Comparison of ENCODE assay signal across 9 mouse cellular contexts in genomic region chr9:45370117-45370561, GRCm38 (mm10). TPM values are rescaled to one million over a fixed set of nuclear protein-coding genes. Genes with fewer than 3 reads are reported as not detected.
A peak's percentile ranks its signal among the peaks of the same experiment; 100 is the strongest.
DNase-seq lines count a peak whose midpoint lies in the region; ATAC-seq lines count a peak whose summit lies in the region.
"Had no signal": no experiment of that assay in that cellular context is flagged by ENCODE, and none has a peak within 500 bp of the region (broad histone marks: within the 10 kb centered on the region; RNA-seq: fewer than 3 reads in every experiment).

TSS of gene Fxyd6 (plus strand) at chr9:45370185.

- DNase-seq in layer of hippocampus, adult 18-20 months (ENCODE audit: low spot score in 2 of 2): peak in 1 of 2 experiments; percentile 35
- no peak for DNase-seq in layer of hippocampus, adult 11-12 months (ENCODE audit: low spot score)
- peak; percentile 86 for DNase-seq in embryo, embryonic 11 days
- DNase-seq in gonadal fat pad, adult 2 months (ENCODE audit: low read depth): no peak
- DNase-seq in neural tube, embryonic 10.5 days (ENCODE audit: extremely low spot score, low spot score): peak; percentile 83
- peak; percentile 18 to 57 for DNase-seq in thymus, postnatal 10 days (ENCODE audit: low spot score in 2 of 2)

- H3K27ac ChIP-seq in intestine, embryonic 15.5 days: 0 out of 2 replicates have a peak within 1 kb of the TSS, but pooled peaks have one; percentile 36
- H3K27ac ChIP-seq in limb, embryonic 15.5 days: peak within 1 kb of the TSS; percentile 44
- H3K27ac ChIP-seq: macrophage had no signal

- H3K36me3 ChIP-seq in intestine, embryonic 15.5 days: no peaks in the 10 kb centered on the region
- no peaks in the 10 kb centered on the region for H3K36me3 ChIP-seq in limb, embryonic 15.5 days

- WGBS in intestine, embryonic 15.5 days: 0% methylated on average over 28 of the region's 28 CpGs
- WGBS in limb, embryonic 15.5 days: under 1% methylated on average over 28 of the region's 28 CpGs

- peak within 1 kb of the TSS; percentile 50 for H3K9ac ChIP-seq in intestine, embryonic 15.5 days
- H3K9ac ChIP-seq in limb, embryonic 15.5 days: peak within 1 kb of the TSS; percentile 51

- peak; percentile 81 for ATAC-seq in intestine, embryonic 15.5 days
- 0 out of 2 replicates have a peak, but pooled peaks have one; percentile 56 for ATAC-seq in limb, embryonic 15.5 days (ENCODE audit: insufficient number of reproducible peaks, low FRiP score, low TSS enrichment, low read depth)

- peak within 1 kb of the TSS; percentile 55 for H3K4me3 ChIP-seq in intestine, embryonic 15.5 days (replicated peaks)
- H3K4me3 ChIP-seq in limb, embryonic 15.5 days: peak within 1 kb of the TSS; percentile 62

- H3K27me3 ChIP-seq in intestine, embryonic 15.5 days (replicated peaks): peaks cover 5% of the 10 kb centered on the region; the same call in 1 of the 2 replicates
- peaks cover 3% of the 10 kb centered on the region; the same call in 1 of the 2 replicates for H3K27me3 ChIP-seq in limb, embryonic 15.5 days

- no peaks in the 10 kb centered on the region for H3K9me3 ChIP-seq in intestine, embryonic 15.5 days
- no peaks in the 10 kb centered on the region for H3K9me3 ChIP-seq in limb, embryonic 15.5 days

- peaks cover 8% of the 10 kb centered on the region for H3K4me1 ChIP-seq in intestine, embryonic 15.5 days (replicated peaks)
- H3K4me1 ChIP-seq in limb, embryonic 15.5 days: peaks cover 22% of the 10 kb centered on the region

- peak within 1 kb of the TSS; percentile 92 for H3K4me2 ChIP-seq in intestine, embryonic 15.5 days (replicated peaks)
- H3K4me2 ChIP-seq in limb, embryonic 15.5 days: peak within 1 kb of the TSS; percentile 85

RNA-seq across cellular contexts. Expression of gene Fxyd6, which starts in this region (rescaled TPM):
- 100 to 1,000 TPM in 1 of 2 experiments, 10 to 100 TPM in 1; 81.1 to 111 TPM for total RNA-seq in layer of hippocampus, adult 18-20 months (2021)
- 37.2 and 46.0 TPM in 2 replicates for polyA plus RNA-seq in gonadal fat pad, adult 2 months (2012; rRNA removed)
- polyA plus RNA-seq in intestine, embryonic 15.5 days (2015; fragmentation: Nextera tagmentation; extraction: Ambion mirVana): 76.5 and 77.2 TPM in 2 replicates
- polyA plus RNA-seq in limb, embryonic 15.5 days (2015; fragmentation: Nextera tagmentation; extraction: Ambion mirVana): 120 and 122 TPM in 2 replicates
- polyA plus RNA-seq: macrophage had no signal

Comparison
In these comparisons a context has a peak if more than half of its experiments do, and no peak if none do; other contexts are left out.
1. DNase-seq: peak in embryo, embryonic 11 days (single experiment), neural tube, embryonic 10.5 days (single experiment) and thymus, postnatal 10 days (2 of 2); none in layer of hippocampus, adult 11-12 months (single experiment) and gonadal fat pad, adult 2 months (single experiment).